Mouse (Mus musculus): ENCODE results near the gene Hba-x.
"Not testable (repeated sequence)": the region's sequence is repeated elsewhere in the genome, so short reads cannot be mapped to it uniquely, and the experiment has no call there.

Gene Hba-x

GRCm38 (mm10) chr11:32250880-32251763 is 25.1 kb upstream of the Hba-x start:
- in situ Hi-C loops (cut with MboI, MseI): no loop called here

GRCm38 (mm10) chr11:32253121-32253520 is 23.1 kb upstream of the Hba-x start:
- in situ Hi-C loops (cut with MboI, MseI): no loop called here

- in situ Hi-C loops (cut with MboI, MseI): no loop called here
Measured at GRCm38 (mm10) chr11:32256146-32256545, 20.1 kb upstream of the Hba-x start.

GRCm38 (mm10) chr11:32256566-32256965 is 19.6 kb upstream of the Hba-x start:
- in situ Hi-C loops (cut with MboI, MseI): no loop called here

GRCm38 (mm10) chr11:32262674-32263415 is 13.4 kb upstream of the Hba-x start:
- in situ Hi-C loops (cut with MboI, MseI): no loop called here

- in situ Hi-C loops (cut with MboI, MseI): no loop called here
Measured at GRCm38 (mm10) chr11:32265117-32265738, 11.0 kb upstream of the Hba-x start.

- in situ Hi-C loops (cut with MboI, MseI): no loop called here
Measured at GRCm38 (mm10) chr11:32266194-32266593, 10.0 kb upstream of the Hba-x start.

GRCm38 (mm10) chr11:32266776-32267175 is 9.4 kb upstream of the Hba-x start:
- in situ Hi-C loops (cut with MboI, MseI): no loop called here

GRCm38 (mm10) chr11:32267188-32267884 is 8.9 kb upstream of the Hba-x start, which contains the start of gene Nprl3:
TSS of gene Nprl3 (minus strand) at chr11:32267707.
- in situ Hi-C loops (cut with MboI, MseI): no loop called here

- in situ Hi-C loops (cut with MboI, MseI): no loop called here
Measured at GRCm38 (mm10) chr11:32267964-32268363, 8.2 kb upstream of the Hba-x start.

GRCm38 (mm10) chr11:32268952-32269351 is 7.2 kb upstream of the Hba-x start:
- in situ Hi-C loops (cut with MboI, MseI): no loop called here

- in situ Hi-C loops (cut with MboI, MseI): no loop called here
Measured at GRCm38 (mm10) chr11:32271178-32271577, 5.0 kb upstream of the Hba-x start.

- in situ Hi-C loops (cut with MboI, MseI): no loop called here
Measured at GRCm38 (mm10) chr11:32277736-32278457, 1.7 kb downstream of the Hba-x start.

GRCm38 (mm10) chr11:32278458-32278957 is 2.3 kb downstream of the Hba-x start:
- in situ Hi-C loops (cut with MboI, MseI): no loop called here

GRCm38 (mm10) chr11:32280646-32281045 is 4.4 kb downstream of the Hba-x start:
- in situ Hi-C loops (cut with MboI, MseI): no loop called here

GRCm38 (mm10) chr11:32281416-32282144 is 5.4 kb downstream of the Hba-x start:
- in situ Hi-C loops (cut with MboI, MseI): no loop called here

- in situ Hi-C loops (cut with MboI, MseI): not testable (repeated sequence)
Measured at GRCm38 (mm10) chr11:32283091-32283777, 7.0 kb downstream of the Hba-x start, which contains the start of gene Hba-a1. TSS of gene Hba-a1 (plus strand) at chr11:32283511.

- in situ Hi-C loops (cut with MboI, MseI): not testable (repeated sequence)
Measured at GRCm38 (mm10) chr11:32284582-32284981, 8.4 kb downstream of the Hba-x start.

GRCm38 (mm10) chr11:32285031-32285775 is 9.0 kb downstream of the Hba-x start:
- in situ Hi-C loops (cut with MboI, MseI): no loop called here

All from regulatory T cell (primary cell).